Mouse (Mus musculus) hindbrain, embryonic 12.5 days (tissue): ENCODE data around the gene Mgat3. TPM values are rescaled to one million over a fixed set of nuclear protein-coding genes. Genes with fewer than 3 reads are reported as not detected.

Experiments used
- ATAC-seq: fragments of 200-750 bp; cut with Nextera tagmentation; 2 replicates; pipeline ENCODE4 v1.8.0; 2017; ENCODE audit warnings: moderate TSS enrichment; ENCODE audit not compliant: low FRiP score
- H3K27ac ChIP-seq: fragments of 300-500 bp; sonication (generic); 2 replicates; pipeline ENCODE4 v1.5.1; 2016; ENCODE audit warnings: mild to moderate bottlenecking
- H3K27me3 ChIP-seq: fragments of 300-500 bp; sonication (generic); 2 replicates; pipeline ENCODE4 v1.6.1; 2016; ENCODE audit warnings: mild to moderate bottlenecking
- H3K36me3 ChIP-seq: fragments of 300-500 bp; sonication (generic); 2 replicates; pipeline ENCODE4 v1.6.1; 2016; ENCODE audit warnings: mild to moderate bottlenecking
- H3K4me1 ChIP-seq: fragments of 300-500 bp; sonication (generic); 2 replicates; pipeline ENCODE4 v1.6.1; 2016
- H3K4me2 ChIP-seq: fragments of 300-500 bp; sonication (generic); replicated peaks from 2 replicates; pipeline ENCODE4 v1.6.1; 2016; ENCODE audit warnings: mild to moderate bottlenecking
- H3K4me3 ChIP-seq: fragments of 300-500 bp; sonication (generic); 2 replicates; pipeline ENCODE4 v1.5.1; 2016; ENCODE audit warnings: mild to moderate bottlenecking
- H3K9ac ChIP-seq: fragments of 300-500 bp; sonication (generic); 2 replicates; pipeline ENCODE4 v1.6.1; 2016; ENCODE audit warnings: mild to moderate bottlenecking, moderate library complexity
- H3K9me3 ChIP-seq: fragments of 300-500 bp; sonication (generic); replicated peaks from 2 replicates; pipeline ENCODE4 v1.6.1; 2016; ENCODE audit warnings: mild to moderate bottlenecking
- WGBS: fragments of 180-500 bp; shearing (Covaris S2); methylation state at CpG from one replicate; pipeline ENCODE4 v1.1.7; 2016; 5-methylcytosine and 5-hydroxymethylcytosine counted together
- polyA plus RNA-seq: library from polyadenylated mRNA; unstranded; fragments of >200 nt; fragmentation: Nextera tagmentation; extraction: Ambion mirVana; gene quantifications from 2 replicates; pipeline ENCODE4 v1.2.1, GENCODE M21; 2016

Mgat3 gene
- polyA plus RNA-seq, 1 experiment from 2014 or later: 12.0 TPM

DNA sequence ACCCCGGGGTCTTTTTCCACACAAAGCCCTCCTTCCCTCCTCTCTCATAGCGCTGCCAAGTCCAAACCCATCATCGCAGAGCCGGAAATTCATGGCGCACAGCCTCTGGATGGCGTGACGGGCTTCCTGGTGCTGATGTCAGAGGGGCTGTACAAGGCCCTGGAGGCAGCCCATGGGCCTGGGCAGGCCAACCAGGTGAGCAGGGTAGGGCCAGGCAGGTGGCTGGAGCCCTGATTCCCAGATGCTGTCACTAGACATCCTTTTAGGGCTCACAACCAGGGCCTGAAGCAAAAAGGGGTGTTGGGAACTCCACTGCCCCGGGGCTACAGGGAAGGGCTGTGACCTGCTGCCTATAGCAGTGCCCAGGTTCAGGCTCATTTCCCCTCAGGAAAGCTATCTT, 17.8 kb upstream of the Mgat3 start:
- H3K4me1 ChIP-seq: peaks cover 20% of the 10 kb centered on the region
- no peak for ATAC-seq
- H3K27ac ChIP-seq: no peak overlapping the region
- no peaks in the 10 kb centered on the region for H3K9me3 ChIP-seq
- H3K36me3 ChIP-seq: peaks cover 92% of the 10 kb centered on the region
- no peak overlapping the region for H3K9ac ChIP-seq
- H3K4me3 ChIP-seq: no peak overlapping the region
- no peaks in the 10 kb centered on the region for H3K27me3 ChIP-seq
- H3K4me2 ChIP-seq: no peak overlapping the region
- 94% methylated on average over 8 of the region's 8 CpGs for WGBS

DNA sequence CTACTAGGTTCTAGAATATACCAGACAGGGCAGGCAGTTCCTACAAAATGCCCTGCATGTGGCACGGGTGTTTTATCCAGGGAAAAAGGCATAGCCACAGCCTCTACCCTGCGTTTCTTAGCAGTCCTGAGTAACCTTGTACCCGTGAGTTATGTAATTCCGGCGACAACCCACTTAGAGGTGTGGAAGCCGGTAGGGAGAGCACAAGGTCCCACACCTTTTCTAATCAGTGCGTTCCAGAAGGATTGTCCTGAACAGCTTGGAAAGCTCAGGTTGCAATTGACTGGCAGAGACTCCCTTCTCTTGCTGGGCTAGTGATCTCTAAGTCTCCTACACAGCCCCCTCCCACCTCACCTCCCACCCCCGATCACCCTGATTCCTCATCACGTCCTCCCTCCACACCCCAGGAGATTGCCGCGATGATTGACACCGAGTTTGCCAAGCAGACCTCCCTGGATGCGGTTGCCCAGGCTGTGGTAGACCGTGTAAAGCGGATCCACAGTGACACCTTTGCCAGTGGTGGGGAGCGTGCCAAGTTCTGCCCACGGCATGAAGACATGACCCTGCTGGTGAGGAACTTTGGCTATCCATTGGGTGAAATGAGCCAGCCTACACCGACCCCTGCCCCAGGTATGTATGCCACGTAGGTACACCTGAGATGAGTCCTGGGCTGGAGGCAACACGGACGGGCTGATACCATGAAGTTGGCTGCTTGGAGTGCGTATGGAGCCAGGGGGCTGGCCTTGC, 16.2 kb upstream of the Mgat3 start:
- Histone ChIP-seq H3K27me3 (no peaks in the 10 kb centered on the region), H3K4me2 (no peak overlapping the region), H3K4me1 (peaks cover 20% of the 10 kb centered on the region), H3K27ac (no peak overlapping the region), H3K36me3 (peaks cover 98% of the 10 kb centered on the region), H3K9me3 (no peaks in the 10 kb centered on the region), H3K4me3 (no peak overlapping the region), H3K9ac (no peak overlapping the region)
- 91% methylated on average over 22 of the region's 22 CpGs for WGBS
- ATAC-seq: no peak

DNA sequence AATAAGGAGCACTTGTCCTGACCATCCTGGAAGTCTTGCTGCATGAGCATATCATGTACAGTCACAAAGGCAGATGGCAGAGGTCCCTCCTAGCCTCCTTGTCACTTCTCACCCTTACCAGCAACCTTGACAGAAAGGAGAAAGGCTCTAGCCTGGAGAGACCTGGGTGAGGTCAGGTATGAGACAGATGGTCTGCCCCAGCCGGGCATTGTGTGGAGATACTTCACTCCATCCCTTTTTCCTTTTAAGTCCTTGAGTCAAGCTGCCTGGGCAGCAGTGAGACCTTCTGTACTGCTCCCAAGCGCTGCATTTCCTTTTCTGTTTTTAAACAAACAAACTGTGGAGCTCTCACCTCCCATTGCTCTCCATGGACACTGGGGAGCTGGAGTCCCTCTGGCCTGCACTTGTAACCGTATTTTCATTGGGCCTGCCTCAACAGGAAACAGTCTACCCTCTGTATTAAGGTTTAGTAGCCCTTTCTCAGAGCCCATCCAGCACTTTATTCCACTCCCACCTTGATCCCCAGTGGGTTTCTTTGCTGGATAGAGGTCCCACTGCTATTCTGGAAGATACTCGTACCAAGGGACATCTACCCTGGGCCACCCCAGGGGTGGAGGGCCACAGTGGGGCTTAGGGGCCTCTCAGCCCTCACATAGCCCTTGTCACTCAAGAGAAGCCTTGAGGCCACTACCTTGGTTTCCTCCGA, 15.4 kb upstream of the Mgat3 start:
- Histone ChIP-seq H3K4me1 (peaks cover 20% of the 10 kb centered on the region), H3K36me3 (peaks cover 94% of the 10 kb centered on the region), H3K27ac (peak overlapping the region; percentile 56; the same call in 1 of the 2 replicates), H3K9me3 (no peaks in the 10 kb centered on the region), H3K4me2 (no peak overlapping the region), H3K9ac (no peak overlapping the region), H3K4me3 (no peak overlapping the region), H3K27me3 (no peaks in the 10 kb centered on the region)
- 55% methylated on average over 5 of the region's 5 CpGs for WGBS
- no peak for ATAC-seq

DNA sequence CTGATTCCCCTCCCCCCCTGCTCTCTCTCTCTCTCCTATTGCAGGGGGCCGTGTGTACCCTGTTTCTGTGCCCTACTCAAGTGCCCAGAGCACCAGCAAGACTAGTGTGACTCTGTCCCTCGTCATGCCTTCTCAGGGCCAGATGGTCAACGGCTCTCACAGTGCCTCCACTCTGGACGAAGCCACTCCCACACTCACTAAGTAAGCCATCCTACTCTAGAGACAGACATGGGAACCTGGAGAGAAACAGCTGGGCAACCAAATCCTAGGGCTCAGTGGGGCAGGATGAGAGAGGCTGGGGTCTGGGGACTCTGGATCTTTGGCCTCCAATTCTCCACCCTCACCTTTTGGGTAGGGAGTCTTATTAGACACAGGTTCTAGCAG, 14.8 kb upstream of the Mgat3 start:
- H3K9ac ChIP-seq: no peak overlapping the region
- no peaks in the 10 kb centered on the region for H3K9me3 ChIP-seq
- peaks cover 20% of the 10 kb centered on the region for H3K4me1 ChIP-seq
- peaks cover 88% of the 10 kb centered on the region for H3K36me3 ChIP-seq
- no peak overlapping the region for H3K4me2 ChIP-seq
- no peak for ATAC-seq
- no peaks in the 10 kb centered on the region for H3K27me3 ChIP-seq
- peak overlapping the region; percentile 56; the same call in 1 of the 2 replicates for H3K27ac ChIP-seq
- H3K4me3 ChIP-seq: no peak overlapping the region
- 63% methylated on average over 4 of the region's 4 CpGs for WGBS

DNA sequence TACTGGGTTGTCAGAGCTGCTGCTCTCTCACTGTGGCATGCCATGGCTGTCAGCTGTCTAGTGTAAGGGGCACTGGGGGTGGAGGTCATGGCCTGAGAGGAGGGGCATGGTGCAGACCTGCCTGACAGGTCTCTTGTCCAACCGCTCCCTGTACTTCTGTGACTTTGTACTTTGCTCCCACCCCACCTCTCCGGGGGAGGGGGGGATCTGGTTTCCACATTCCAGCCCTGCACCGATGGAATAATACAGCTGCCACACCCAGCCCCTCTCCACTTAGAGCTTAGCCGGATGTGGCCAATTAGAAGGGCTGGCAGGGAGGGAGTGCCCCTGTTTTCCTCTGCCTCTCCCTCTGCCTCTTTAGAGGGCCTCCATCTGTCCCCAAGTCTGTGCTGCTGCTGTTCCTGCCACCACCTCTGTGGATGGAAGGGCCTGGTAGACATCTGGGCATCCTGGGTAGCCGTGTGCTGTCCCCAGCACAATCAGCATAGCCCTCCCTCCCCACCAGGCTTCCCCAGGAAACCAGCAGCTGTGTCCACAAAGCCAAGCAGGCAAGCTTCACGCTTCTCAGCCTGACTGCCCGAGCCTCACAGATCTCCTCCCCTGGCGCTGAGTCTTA, 14.1 kb upstream of the Mgat3 start:
- peaks cover 81% of the 10 kb centered on the region for H3K36me3 ChIP-seq
- WGBS: 36% methylated on average over 8 of the region's 8 CpGs

DNA sequence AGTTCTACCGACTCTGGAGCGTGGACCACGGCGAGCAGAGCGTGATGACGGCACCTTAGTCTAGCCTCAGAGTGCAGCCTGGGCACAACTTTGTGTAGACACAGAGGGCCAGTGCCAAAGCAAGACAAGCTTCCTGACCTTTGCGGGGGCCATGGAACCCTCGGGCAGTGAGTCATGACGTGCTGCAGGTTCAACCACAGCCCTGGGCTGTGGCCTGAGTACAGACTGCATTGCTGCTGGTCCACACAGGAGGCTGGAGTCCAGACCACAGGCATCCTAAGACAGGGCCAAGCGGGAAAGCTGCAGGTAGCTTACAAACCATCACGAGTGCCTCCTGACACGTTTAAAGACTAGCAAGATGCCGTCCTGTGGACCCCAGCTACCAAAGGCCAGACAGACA, 13.3 kb upstream of the Mgat3 start:
- Histone ChIP-seq H3K36me3 (peaks cover 73% of the 10 kb centered on the region), H3K9ac (no peak overlapping the region), H3K27ac (peak overlapping the region; percentile 56), H3K27me3 (no peaks in the 10 kb centered on the region), H3K9me3 (no peaks in the 10 kb centered on the region), H3K4me2 (no peak overlapping the region), H3K4me1 (peaks cover 20% of the 10 kb centered on the region), H3K4me3 (no peak overlapping the region)
- no peak for ATAC-seq
- WGBS: 82% methylated on average over 13 of the region's 13 CpGs

More for the DNA sequence above, 14.1 kb upstream of the Mgat3 start:
- Histone ChIP-seq H3K9ac (peak overlapping the region; percentile 28; the same call in 1 of the 2 replicates), H3K4me2 (no peak overlapping the region), H3K9me3 (no peaks in the 10 kb centered on the region), H3K4me1 (peaks cover 20% of the 10 kb centered on the region), H3K27ac (peak overlapping the region; percentile 56), H3K4me3 (no peak overlapping the region), H3K27me3 (no peaks in the 10 kb centered on the region)
- no peak for ATAC-seq

DNA sequence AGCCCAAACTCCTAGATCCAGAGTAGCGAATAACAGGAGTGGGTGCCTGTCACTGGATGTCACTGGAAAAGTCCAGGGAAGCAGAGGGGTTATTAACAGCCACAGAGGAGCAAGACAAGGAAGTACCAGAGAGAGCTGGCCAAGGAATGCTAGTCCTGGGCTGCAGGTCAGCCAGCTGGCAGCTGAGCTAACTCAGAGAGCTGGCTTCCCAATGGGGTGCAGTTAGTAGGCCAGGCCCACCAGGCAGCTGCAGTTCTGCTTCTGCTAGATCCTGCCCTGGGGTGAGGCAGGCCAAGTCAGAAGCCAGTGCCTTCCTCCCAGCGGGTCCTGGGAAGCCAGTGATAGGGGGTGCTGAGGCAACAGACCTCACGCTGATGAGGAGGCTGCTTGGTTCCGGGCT, 12.8 kb upstream of the Mgat3 start:
- ATAC-seq: no peak
- H3K27me3 ChIP-seq: no peaks in the 10 kb centered on the region
- H3K4me3 ChIP-seq: no peak overlapping the region
- H3K4me1 ChIP-seq: peaks cover 20% of the 10 kb centered on the region
- no peak overlapping the region for H3K9ac ChIP-seq
- no peaks in the 10 kb centered on the region for H3K9me3 ChIP-seq
- WGBS: 87% methylated on average over 4 of the region's 4 CpGs
- H3K4me2 ChIP-seq: no peak overlapping the region
- H3K36me3 ChIP-seq: peaks cover 68% of the 10 kb centered on the region
- H3K27ac ChIP-seq: no peak overlapping the region

DNA sequence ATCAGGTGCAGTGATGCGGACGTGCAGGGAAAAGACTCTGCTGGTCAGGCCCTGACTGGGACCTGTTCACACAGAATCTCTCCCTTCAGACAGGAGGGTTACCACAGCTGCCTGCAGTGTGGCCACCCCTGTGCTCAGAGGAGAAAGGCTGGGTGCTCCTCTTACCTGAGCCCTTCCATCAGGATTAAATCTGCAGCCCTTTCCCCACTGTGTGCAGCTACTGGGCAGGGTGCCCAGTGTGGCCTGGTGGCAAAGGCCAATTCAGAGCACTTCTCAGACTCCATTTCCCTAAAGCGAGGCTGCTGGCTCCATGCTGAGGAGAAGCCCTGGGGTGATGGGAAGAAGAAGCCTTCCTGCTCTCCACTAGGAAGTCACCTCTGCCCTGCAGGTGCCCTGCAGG, 12.3 kb upstream of the Mgat3 start:
- no peak overlapping the region for H3K4me3 ChIP-seq
- H3K4me2 ChIP-seq: no peak overlapping the region
- H3K4me1 ChIP-seq: peaks cover 20% of the 10 kb centered on the region
- peaks cover 63% of the 10 kb centered on the region for H3K36me3 ChIP-seq
- 93% methylated on average over 3 of the region's 3 CpGs for WGBS
- H3K27me3 ChIP-seq: no peaks in the 10 kb centered on the region
- H3K27ac ChIP-seq: no peak overlapping the region
- H3K9me3 ChIP-seq: no peaks in the 10 kb centered on the region
- ATAC-seq: no peak
- H3K9ac ChIP-seq: no peak overlapping the region

DNA sequence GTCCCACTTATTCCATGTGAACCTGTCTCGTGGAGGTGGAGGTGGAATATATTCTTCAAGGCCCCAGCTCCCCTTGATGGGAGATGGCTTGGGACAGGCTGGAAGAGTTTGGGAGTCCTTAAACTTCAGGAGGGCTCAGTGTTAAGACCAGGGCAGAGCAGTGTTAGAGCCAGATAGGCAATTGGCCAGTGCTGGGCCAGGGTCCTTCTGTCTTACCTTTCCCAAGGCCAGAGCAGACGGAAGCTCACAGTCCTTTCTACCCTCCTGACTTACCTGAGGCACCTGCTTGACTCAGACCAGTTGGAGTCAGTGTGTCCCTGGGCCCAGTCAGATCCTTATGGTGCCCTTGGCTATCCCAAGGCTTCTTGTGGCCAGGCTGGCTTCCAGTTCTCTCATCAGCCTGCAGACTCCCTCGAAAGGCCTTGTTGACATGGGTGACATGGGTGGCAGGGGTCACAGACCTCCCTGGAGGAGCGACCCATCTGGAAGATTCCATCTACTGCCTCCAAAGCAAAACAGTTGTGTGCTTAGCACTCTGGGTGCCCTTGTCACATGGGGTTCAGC, 11.0 kb upstream of the Mgat3 start:
- no peak for ATAC-seq
- Histone ChIP-seq H3K27ac (no peak overlapping the region), H3K4me2 (no peak overlapping the region), H3K9me3 (no peaks in the 10 kb centered on the region), H3K27me3 (no peaks in the 10 kb centered on the region), H3K9ac (no peak overlapping the region), H3K4me3 (no peak overlapping the region), H3K4me1 (peaks cover 20% of the 10 kb centered on the region), H3K36me3 (peaks cover 52% of the 10 kb centered on the region)
- WGBS: 80% methylated on average over 4 of the region's 4 CpGs

DNA sequence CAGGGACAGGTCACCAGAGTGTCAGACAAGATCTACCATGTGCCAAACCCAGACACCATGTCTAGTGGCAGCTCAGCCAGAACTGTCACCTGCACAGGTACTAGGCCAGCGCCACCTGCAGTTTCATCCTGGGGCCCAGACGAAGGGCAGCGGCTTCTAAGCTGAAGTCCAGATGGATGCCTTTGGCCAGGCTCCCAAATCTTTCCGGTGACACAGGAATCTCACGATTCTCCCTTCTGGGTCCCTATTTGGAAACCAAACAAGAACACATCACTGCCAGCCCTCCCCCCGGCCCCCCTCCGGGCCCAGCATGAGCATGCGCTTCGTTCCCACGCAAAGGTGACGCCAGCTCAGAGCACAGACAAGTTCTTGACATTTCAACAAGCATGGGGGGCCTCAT, 10.2 kb upstream of the Mgat3 start:
- Histone ChIP-seq H3K9ac (no peak overlapping the region), H3K4me1 (peaks cover 19% of the 10 kb centered on the region), H3K27ac (no peak overlapping the region), H3K4me3 (no peak overlapping the region), H3K4me2 (no peak overlapping the region), H3K9me3 (no peaks in the 10 kb centered on the region), H3K27me3 (no peaks in the 10 kb centered on the region), H3K36me3 (peaks cover 45% of the 10 kb centered on the region)
- ATAC-seq: no peak
- 83% methylated on average over 11 of the region's 11 CpGs for WGBS

DNA sequence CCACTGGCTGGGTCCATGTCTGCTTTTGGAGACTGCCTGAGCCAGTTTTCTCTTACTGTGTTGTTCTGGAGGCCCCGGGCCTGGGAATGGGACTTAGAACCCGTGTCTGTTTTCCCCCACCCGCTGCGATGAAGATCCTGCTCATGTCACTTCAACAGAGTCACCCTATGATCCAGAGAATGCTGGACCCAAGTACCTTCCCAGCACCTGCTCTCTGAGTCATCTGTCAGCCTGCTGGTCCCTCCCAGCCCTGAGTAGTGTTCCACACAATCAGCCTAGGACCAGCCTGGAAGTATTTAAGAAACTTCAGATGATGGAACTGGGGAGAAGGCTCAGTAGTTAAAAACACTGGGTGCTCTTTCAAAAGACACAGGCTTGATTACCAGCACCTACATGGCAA, 9.8 kb upstream of the Mgat3 start:
- Histone ChIP-seq H3K9me3 (no peaks in the 10 kb centered on the region), H3K27me3 (no peaks in the 10 kb centered on the region), H3K4me3 (no peak overlapping the region), H3K4me2 (no peak overlapping the region), H3K4me1 (peaks cover 15% of the 10 kb centered on the region; the same call in 1 of the 2 replicates), H3K27ac (no peak overlapping the region), H3K9ac (no peak overlapping the region), H3K36me3 (peaks cover 40% of the 10 kb centered on the region)
- no peak for ATAC-seq
- WGBS: 77% methylated on average over 4 of the region's 4 CpGs

DNA sequence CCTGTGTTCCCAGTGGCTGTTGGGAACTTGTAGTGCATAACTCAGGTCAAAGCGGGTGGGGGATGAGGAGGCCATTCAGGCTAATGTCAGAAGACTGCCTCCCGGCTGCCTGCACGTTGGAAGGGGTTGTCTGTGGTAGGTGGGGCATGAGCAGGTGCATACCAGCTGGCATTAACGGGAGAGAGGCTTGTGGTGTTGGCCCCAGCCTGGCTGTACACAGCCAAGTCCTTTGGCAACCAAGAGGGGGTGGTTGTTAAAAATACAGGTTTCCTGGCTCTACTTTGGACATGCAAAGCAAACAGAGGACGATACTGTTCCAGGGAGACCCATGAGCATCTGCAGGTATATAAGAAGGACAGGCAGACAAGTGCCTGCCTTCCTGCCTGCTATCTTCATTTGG, 8.1 kb upstream of the Mgat3 start:
- WGBS: 63% methylated on average over 5 of the region's 5 CpGs
- no peaks in the 10 kb centered on the region for H3K4me1 ChIP-seq

More for the DNA sequence above, 8.1 kb upstream of the Mgat3 start:
- Histone ChIP-seq H3K27ac (no peak overlapping the region), H3K4me2 (no peak overlapping the region), H3K9me3 (no peaks in the 10 kb centered on the region), H3K27me3 (no peaks in the 10 kb centered on the region), H3K9ac (no peak overlapping the region), H3K36me3 (peaks cover 23% of the 10 kb centered on the region), H3K4me3 (no peak overlapping the region)
- no peak for ATAC-seq
